9 mouse cellular contexts compared by ENCODE assay signal in the genomic region with DNA sequence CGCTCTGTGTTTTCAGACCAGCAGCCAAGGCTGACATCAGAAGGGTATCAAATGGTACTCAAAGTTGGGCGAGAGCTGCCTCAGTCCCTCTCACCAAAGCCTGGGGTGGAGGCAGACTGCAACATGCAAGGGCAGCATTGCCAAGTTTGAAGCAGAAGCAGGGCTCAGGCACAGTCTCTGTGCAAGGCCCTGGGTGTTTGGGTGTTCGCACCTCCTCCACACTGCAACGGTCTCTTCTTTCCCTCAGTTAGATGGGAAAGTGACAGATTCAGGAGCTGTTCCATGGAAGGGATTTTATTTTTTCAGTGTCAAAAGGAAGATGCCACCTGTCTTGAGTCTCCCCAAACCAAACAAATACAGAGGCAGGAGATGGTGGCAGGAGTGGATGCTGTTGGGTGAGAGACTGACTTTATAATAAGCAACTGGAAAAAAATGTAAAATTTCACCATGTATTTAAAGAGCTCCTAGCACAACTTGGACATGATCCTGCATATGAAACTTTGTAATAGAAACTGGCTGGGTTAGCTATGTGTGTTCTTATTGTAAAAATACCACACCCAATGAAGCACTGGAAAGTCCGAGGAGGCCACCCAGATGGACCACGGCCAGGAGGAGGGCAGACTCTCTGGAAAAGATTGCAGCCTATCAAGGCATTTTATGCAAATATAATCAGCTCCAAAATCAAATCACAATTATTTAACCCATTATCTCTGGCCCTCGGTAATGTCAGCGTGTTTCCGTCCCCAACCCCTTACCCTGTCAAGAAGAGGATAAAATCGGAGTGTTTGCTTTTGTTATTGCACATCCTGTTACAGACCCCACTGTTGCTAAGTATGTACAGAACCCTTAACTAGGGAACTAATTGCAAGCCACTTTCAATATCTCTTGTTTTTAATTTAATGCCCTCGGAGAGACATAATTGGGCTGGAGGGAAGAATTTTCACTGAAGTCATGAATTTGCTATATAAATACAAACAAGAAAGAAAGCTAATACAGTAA.
DNase-seq lines count a peak whose midpoint lies in the region; ATAC-seq lines count a peak whose summit lies in the region.
"Had no signal": no experiment of that assay in that cellular context is flagged by ENCODE, and none has a peak within 500 bp of the region (broad histone marks: within the 10 kb centered on the region; RNA-seq: fewer than 3 reads in every experiment).

No protein-coding gene starts in this region.

- no peaks in the 10 kb centered on the region for H3K36me3 ChIP-seq in midbrain, embryonic 13.5 days
- no peaks in the 10 kb centered on the region for H3K36me3 ChIP-seq in midbrain, embryonic 14.5 days (ENCODE audit: control insufficient read depth, insufficient read depth, low read length)

- no peak overlapping the region for H3K27ac ChIP-seq in midbrain, embryonic 13.5 days
- no peak overlapping the region for H3K27ac ChIP-seq in midbrain, embryonic 14.5 days (replicated peaks; ENCODE audit: low read depth, low read length)

- no peak overlapping the region for H3K9ac ChIP-seq in midbrain, embryonic 13.5 days (replicated peaks)
- no peak overlapping the region for H3K9ac ChIP-seq in midbrain, embryonic 14.5 days (replicated peaks; ENCODE audit: low read length)

- intact Hi-C loops in left cerebral cortex, postnatal 14 days (cut with DNase I): no loop called here

- H3K4me2 ChIP-seq in midbrain, embryonic 13.5 days (replicated peaks): no peak overlapping the region
- H3K4me2 ChIP-seq in midbrain, embryonic 14.5 days (ENCODE audit: low read length): no peak overlapping the region

- ATAC-seq in midbrain, embryonic 13.5 days: peak; percentile 64; the same call in 1 of the 2 replicates
- no peak; the same call in 1 of the 2 replicates for ATAC-seq in midbrain, embryonic 14.5 days (ENCODE audit: low FRiP score, low TSS enrichment)

- H3K4me1 ChIP-seq in midbrain, embryonic 13.5 days (replicated peaks): peaks cover 15% of the 10 kb centered on the region
- H3K4me1 ChIP-seq in midbrain, embryonic 14.5 days (ENCODE audit: control insufficient read depth, insufficient read depth, low read length): peaks cover 9% of the 10 kb centered on the region; the same call in 1 of the 2 replicates

- no peak overlapping the region for H3K4me3 ChIP-seq in midbrain, embryonic 13.5 days (replicated peaks)
- no peak overlapping the region for H3K4me3 ChIP-seq in midbrain, embryonic 14.5 days (replicated peaks; ENCODE audit: low read depth, low read length)
- H3K4me3 ChIP-seq: erythroblast, embryonic 14.5 days had no signal

- H3K9me3 ChIP-seq in midbrain, embryonic 13.5 days: no peaks in the 10 kb centered on the region
- no peaks in the 10 kb centered on the region for H3K9me3 ChIP-seq in midbrain, embryonic 14.5 days (ENCODE audit: control insufficient read depth, low read length)

- 67% methylated on average over 11 of the region's 11 CpGs for WGBS in midbrain, embryonic 13.5 days
- 64% methylated on average over 11 of the region's 11 CpGs for WGBS in midbrain, embryonic 14.5 days

- H3K27me3 ChIP-seq in midbrain, embryonic 13.5 days: peaks cover 13% of the 10 kb centered on the region; the same call in 1 of the 2 replicates
- H3K27me3 ChIP-seq in midbrain, embryonic 14.5 days (ENCODE audit: control insufficient read depth, insufficient read depth, low read length): 0 out of 2 replicates have a peak, but pooled peaks cover 4% of the 10 kb centered on the region

- peak; percentile 65 for DNase-seq in adrenal gland, postnatal 14 days
- no peak for DNase-seq in adrenal gland, postnatal 4 days (ENCODE audit: low spot score in 2 of 2)
- DNase-seq in midbrain, embryonic 14.5 days: no peak
- DNase-seq in left cerebral cortex, postnatal 14 days (ENCODE audit: low spot score in 2 of 2): peak; percentile 18 to 39
- peak; percentile 36 for DNase-seq in skeletal muscle tissue, adult 2 months (ENCODE audit: low read depth, low spot score)
- DNase-seq in spleen, adult 12 weeks (ENCODE audit: low spot score): no peak
- DNase-seq in spleen, postnatal 10 days (ENCODE audit: low spot score in 2 of 2): no peak

Comparison
In these comparisons a context has a peak if more than half of its experiments do, and no peak if none do; other contexts are left out.
1. DNase-seq: peak in adrenal gland, postnatal 14 days (single experiment), left cerebral cortex, postnatal 14 days (2 of 2) and skeletal muscle tissue, adult 2 months (single experiment); none in adrenal gland, postnatal 4 days (0 of 2), midbrain, embryonic 14.5 days (single experiment), spleen, adult 12 weeks (single experiment) and spleen, postnatal 10 days (0 of 2).